Mouse (Mus musculus): ENCODE results near the gene Hes2.

Hes2 gene

DNA sequence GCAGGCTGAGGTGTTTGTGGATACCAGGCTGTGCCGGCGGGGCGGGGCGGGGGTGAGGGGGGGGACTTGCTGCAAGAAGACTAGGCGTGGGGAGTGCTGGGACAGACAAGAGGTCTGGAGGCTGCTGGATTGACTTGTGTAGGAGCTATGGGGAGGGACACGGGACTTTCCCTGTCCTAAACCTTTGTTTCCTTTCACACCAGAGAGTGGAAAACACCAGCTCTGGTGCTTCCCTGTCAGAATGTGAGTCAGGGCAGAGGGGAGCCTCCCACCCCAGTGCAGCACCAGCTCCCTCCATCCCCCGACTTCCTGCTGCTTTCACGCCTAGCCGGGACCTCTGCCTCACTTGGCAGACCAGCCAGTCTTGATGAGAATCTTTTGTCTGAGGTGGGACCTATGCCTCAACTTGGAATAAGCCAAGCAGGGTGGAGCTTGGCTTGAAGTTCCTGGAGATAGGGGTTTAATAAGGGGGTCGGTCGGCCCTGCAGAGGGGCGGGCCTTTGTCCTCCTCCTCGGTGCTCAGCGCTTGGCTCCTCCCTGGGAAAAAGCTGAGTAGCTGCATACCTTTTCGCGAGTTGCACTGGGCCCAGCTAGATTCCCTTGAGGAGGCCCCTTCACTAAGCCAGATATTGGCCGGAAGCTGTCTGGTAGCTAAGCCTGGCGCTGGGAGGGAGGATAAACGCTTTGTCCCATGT lies 27.0 kb downstream of the Hes2 start:
- peak; percentile 74 for DNase-seq (ENCODE audit: low read depth, low spot score)

DNA sequence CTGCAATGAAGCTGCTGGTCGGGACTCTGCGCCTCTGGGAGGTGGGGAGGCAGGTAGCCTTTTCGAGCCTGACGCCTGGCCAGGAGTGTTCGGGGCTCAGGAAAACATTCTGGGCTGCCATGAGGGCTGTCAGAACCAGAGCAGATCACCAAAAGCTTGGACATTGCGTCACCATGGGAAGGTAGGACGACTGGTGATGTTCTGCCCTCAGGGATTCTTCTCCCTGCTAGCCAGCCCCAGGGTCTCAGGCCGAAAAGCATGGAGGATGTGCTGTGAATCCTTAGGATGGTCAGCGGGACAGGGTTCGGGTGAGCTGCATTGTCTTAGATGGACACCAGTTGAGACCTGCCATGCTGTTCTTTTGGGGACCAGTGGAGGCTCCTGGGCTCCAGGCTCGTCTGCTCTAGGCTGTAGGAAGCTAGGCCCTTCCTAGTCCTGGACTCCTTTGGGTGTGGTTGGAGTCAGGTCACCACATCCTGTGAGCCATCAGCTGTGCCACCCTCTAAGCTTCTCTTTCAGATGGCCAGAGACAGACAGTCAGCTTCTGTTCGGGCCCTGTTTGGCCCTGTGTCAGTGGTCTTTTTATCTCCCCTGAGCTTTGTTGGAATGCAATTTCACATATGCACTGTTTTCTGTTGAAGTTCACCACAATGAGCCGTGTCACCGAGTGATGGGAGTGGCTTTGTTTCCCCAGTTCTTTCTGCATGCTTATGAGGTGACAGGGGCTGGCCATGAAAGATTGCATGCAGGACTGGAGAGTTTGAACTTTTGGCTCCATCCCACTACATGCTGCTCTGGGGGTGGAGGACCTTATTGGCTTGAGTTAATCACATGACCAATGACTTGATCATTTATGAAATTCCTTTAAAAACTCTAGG lies 27.8 kb downstream of the Hes2 start:
- no peak for DNase-seq (ENCODE audit: low read depth, low spot score)

DNA sequence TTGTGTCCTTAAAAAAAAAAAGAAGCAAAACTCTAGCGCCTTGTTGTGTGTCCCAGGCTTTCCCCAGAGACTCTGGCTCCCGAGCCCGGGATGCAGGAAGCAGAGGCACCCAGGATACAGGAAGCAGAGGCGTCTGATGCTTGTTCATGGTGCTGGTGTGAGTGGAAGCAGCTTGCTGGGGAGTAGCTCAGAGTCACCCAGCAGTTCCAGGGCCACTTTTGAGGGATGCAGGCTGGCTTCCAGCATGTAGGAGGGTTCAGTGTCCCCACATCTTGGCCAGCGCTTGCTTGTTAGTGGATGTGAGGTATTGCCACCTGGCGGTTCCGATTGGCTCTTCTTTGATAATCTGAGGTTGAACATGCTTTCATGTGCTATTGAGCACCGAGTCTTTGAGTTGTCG lies 28.5 kb downstream of the Hes2 start:
- DNase-seq (ENCODE audit: low read depth, low spot score): no peak

DNA sequence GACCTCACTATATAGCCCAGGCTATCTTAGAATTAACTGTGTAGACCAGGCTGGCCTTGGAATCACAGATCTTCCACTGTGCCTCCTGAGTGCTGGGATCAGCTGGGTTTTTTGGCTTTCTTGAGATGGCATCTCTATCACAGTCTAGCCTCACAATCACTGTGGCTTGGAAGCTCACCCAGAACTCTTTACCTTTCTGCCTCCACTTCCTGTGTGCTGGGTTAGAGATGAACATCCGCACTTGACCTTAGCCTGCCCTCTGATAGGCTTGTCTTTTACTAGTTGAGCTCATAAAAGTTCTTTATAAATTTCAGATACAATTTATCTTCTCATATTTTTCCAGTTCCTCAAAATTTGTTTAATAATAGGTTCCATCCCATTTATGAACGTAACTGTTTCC lies 30.0 kb downstream of the Hes2 start:
- no peak for DNase-seq (ENCODE audit: low read depth, low spot score)

DNA sequence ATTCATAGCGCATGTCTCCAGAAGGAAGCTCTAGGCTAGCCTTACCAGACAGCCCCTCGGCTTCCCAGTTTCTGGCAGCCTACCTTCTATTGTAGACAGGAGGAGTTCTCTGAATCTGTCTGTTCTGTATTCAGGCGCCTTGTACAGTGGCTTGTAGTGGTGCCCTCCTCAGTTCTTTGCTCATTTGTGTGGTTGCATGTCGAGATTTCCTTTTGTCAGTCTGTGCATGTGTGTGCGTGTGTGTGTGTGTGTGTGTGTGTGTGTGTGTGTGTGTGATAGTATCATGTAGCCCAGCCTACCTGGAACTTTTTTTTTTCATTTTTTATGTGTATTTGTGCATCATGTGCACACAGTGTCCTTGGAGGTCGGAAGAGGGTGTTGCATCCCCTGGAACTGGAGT lies 30.4 kb downstream of the Hes2 start:
- no peak for DNase-seq (ENCODE audit: low read depth, low spot score)

DNA sequence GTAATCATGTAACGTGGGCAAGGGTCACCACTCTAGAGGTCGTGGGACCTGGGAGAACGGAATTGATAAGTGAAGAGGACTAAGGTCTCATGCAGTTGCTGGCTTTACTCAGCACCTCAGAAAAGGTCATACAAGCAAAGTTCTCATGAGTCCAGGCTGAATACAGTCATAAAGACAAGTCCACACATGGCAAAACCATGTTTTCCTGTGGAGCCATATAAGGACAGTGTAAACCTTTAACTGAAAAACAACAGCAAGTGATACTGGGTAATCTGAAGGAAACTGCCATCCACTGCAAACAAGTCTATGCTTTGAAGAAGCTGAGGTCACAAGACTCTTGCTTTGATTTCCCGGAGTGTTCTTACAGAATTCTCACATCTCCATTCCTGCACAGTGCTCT lies 31.0 kb downstream of the Hes2 start:
- DNase-seq (ENCODE audit: low read depth, low spot score): no peak

DNA sequence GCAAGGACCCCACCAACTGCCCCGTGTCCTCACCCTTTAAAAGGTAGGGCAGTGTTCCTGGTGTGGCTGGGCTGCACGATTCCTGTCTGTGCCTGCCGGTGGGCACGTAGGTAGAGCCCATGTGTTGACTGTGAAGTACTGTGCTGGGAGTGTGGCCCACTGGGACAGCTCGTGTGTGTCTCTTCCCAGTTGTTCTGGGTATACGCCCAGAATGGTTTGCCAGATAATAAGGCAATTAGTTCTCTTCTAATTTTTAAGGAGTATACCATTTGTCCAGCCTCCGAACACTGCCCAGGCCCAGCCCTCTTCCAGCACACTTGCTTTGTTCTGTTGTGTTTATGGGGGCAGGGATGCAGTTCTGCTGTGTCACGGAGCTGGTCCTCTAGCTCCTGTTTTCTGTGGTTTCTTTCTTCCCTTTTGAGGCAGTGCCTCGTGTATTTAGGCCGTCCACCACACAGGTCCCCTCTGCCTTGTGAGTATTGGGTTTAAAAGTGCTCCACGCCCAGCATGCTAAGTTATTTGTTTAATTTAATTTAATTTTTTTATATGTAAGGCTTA lies 31.5 kb downstream of the Hes2 start:
- no peak for DNase-seq (ENCODE audit: low read depth, low spot score)

DNA sequence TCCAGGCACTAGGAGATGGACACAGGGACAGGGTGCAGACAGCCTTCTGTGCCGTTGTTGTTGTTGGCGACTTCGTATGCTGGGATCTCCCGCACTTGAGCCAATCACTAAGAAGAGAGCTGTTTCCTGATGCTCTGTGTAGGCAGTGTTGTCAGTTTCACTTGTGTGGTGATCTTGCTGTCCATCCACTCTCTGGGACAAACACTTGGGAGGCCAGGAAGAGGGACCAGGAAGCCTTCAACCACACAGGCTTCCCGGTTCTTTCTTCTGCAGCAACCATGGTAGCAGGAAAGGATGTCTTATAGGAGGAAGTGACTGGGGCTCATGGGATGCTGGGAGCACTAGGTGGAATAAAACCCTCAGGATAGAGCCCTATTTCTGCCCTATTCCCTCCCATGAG lies 32.0 kb downstream of the Hes2 start:
- no peak for DNase-seq (ENCODE audit: low read depth, low spot score)

DNA sequence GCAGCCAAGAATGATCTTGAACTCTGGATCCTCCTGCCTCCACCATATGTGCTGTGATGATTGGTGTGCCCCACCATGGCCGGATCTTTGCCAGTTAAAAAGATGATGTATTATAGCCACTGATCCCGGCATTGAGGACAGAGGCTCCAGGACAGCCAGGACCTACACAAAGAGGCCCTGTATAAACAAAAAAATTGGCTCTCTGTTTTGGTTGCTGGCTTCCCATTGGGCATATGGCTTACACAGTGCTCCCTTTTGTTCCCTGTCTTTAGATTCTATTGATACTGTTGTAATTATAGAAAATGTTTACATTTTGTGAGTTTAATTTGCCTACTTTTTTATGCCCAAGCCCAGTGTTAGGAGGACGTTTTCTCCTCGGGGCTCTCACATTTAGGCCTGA lies 33.9 kb downstream of the Hes2 start:
- DNase-seq (ENCODE audit: low read depth, low spot score): no peak

DNA sequence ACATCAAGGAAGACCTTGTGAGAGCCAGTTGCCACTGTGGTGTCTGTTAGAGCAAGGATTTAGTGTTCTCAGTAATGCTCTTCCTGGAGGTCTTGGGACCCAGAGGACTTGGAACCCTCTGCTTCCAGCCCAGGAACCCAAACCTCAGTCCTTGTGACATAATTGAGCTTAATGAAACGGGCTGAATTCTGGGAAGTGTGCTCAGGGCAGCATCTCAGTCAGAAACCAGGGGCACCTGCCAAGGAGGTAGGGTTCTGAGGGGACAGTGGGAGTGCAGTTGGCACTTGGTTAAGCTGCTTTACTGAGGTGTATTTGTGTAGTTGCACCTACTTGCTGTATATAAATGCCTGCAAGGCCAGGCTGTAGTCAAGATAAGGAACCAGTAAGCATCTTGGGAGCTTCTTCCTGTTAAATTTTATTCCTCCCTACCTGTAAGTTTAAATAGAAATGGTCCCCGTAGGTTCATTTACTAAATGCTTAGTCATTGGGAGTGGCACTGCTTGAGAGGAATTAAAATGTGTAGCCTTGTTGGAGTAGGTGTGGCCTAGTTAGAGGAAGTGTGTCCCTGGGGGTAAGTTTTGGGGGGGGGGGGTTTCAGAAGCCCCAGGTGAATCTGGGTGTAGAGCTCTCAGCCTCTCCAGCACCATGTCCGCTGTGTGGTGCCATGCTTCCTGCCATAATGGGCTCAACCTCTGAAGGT lies 36.0 kb downstream of the Hes2 start:
- DNase-seq (ENCODE audit: low read depth, low spot score): peak; percentile 80

DNA sequence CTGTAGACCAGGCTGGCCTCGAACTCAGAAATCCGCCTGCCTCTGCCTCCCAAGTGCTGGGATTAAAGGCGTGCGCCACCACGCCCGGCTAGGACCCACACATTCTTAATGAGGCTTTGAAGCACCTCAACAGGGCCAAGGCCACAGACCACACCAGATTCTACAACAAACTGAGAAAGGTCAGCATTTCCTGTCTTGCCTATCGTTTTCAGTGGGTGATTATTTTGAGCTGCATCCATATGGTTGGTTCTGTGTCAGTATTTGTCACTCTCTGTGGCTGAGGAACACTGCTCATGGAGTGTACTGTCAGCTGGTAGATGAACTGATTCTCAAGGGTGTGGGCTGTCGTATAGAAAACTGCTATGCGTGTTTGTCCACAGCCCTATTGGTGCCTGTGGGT lies 37.6 kb downstream of the Hes2 start:
- no peak for DNase-seq (ENCODE audit: low read depth, low spot score)

DNA sequence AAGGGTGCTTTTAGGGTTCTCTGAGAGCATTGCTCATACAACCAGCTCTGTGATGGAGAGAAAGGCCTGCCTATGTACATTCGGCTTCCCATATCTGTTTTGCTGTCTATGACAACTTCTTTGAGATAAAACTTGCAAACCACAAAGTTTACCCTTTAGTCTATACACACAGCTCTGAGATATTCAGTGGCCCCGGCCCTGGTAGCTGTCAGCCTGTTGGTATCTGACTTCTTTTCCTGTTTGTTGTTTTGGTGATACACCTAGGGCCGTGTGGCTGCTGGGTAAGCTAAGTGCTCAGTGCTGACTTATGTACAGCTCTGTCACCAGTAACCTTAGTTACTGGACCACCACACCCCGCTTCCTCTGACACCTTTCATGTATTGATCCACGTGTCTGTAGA lies 38.9 kb downstream of the Hes2 start:
- DNase-seq (ENCODE audit: low read depth, low spot score): no peak

DNA sequence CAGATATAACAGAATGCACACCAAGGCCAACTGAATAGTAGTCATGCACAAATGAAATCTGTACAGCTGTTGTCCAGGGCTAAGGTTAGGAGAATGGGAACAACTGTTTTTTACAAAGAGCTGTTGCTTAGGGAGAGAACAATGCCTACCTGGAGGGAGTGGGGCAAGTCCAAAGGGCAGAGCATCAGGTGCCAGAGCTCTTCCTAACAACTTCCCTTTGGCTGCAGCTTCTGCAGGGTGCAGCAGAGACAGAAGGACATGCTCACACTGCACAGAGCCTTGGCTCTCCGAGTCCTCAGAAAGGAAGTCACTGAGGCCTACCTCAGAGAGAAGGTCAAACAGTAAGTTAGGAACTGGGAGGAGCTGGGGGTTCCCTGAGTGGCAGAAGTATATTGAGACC lies 41.0 kb downstream of the Hes2 start:
- DNase-seq (ENCODE audit: low read depth, low spot score): no peak

DNA sequence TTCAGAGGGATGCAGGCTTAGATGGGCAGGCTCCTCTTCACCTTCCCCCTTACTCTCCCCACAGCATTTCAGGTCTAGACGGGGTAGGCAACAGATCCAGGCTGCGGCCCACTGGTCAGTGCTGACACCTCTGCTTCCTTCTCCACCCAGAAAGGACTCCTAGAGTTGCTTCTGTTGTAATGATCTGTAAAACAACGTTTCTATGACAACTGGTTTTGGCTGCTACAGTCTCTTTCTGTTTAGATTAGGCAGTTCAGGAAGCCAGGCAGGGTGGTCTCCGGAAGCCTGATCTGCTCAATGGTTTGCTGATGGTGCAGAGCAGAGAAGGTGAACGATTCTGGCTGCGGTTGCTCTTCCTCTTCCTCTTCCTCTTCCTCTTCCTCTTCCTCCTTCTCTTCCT lies 42.8 kb downstream of the Hes2 start:
- DNase-seq (ENCODE audit: low read depth, low spot score): no peak

DNA sequence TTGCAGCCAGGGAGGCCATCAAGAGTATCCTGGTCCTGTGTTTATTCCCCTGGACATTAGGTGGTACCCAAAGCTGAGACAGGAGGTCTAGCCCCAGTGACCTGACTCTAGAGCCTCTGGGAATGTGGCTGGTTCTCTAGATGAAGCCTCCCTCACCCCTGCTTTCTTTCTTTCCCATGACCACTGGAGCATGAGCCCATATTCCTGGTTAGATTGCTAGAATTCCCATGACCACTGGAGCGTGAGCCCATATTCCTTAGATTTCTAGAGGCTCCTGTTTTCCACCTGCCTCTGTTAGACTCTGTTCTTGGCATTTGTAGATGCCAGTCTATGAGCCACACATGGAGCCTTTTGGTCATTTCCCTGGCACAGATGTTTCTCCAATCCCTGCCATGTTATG lies 43.8 kb downstream of the Hes2 start:
- no peak for DNase-seq (ENCODE audit: low read depth, low spot score)

DNA sequence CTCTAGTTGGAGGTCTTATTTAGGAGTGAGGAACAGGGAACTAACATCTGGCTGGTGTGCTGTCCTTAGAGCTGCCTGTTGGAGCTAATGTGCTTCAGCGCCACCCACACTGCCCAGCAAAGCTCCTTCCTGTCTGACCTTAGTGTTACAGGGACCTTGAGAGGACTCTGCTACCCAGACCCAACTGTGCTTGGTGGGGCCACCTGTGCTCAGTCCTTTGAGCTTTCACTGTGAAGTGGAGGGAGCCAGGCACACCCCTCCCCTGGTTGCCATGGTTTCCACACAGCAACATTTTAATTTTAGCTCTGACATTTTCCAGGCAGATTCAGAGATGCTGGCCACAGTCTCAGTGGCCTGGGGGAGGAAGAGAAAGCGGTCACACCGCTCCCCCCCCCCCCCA lies 44.2 kb downstream of the Hes2 start:
- DNase-seq (ENCODE audit: low read depth, low spot score): no peak

DNA sequence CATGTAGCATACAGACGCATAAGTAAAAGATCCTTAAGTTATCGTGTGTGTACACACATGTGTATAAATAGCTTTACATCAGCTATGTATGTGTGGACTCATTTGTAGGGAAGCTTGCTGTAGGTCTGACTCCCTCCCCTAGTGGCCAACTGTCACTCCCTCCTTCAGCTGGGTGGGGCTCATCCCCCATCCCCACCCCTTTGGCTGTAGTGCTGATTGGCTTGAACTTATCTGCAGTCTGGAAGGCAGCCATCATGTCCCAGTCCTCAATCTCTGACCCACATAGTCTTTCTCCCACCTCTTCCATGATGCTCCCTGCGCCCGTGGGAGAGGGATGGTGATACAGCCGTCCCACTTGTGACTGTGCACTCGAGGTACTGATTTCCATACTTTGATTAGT lies 46.0 kb downstream of the Hes2 start:
- DNase-seq (ENCODE audit: low read depth, low spot score): peak; percentile 60

DNA sequence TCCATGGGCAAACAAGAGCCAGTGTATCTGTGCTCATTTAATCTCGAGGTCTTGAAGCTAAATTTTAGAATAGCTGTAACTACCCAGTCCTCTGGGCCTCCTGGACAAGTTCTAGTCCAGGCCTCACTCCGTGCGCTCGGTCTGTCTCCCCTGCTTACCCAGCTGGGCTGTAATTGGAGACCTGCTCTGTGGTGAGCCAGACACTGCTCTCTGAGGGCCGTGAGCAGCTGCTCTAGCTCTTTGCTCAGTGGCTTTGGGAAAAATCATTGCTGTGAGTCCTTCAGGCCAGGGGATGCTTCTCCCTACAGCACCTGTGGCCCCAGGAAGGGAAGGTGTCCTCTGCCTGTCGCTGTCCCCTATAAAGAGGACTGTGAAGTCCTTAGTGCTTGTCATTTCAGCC lies 47.5 kb downstream of the Hes2 start:
- no peak for DNase-seq (ENCODE audit: low read depth, low spot score)

DNA sequence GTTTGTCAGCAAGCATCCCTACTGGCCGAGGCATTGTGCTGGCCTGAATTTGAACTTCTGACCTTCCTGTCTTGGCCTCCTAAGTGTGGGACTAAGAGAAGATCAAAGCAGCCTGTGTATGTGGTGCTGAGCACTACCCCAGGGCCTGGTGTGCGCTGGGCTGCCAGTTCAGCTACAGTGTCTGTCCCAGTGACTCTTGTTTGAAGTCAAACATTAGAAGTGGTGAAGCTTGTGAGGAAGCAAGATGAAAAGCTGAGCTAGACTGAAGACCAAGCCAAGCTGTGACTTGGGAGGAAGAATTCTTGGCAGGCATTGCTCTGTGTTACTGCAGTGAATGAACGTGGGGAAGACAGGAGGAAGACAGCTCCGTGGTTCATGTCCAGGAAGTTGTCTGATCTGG lies 51.0 kb downstream of the Hes2 start:
- DNase-seq (ENCODE audit: low read depth, low spot score): peak; percentile 49
